Mouse (Mus musculus): ENCODE data around the gene Hnrnpf. TPM values are rescaled to one million over a fixed set of nuclear protein-coding genes. Genes with fewer than 3 reads are reported as not detected.

Hnrnpf gene
- polyA plus RNA-seq, 1 experiment from 2014 or later: 420 TPM

DNA sequence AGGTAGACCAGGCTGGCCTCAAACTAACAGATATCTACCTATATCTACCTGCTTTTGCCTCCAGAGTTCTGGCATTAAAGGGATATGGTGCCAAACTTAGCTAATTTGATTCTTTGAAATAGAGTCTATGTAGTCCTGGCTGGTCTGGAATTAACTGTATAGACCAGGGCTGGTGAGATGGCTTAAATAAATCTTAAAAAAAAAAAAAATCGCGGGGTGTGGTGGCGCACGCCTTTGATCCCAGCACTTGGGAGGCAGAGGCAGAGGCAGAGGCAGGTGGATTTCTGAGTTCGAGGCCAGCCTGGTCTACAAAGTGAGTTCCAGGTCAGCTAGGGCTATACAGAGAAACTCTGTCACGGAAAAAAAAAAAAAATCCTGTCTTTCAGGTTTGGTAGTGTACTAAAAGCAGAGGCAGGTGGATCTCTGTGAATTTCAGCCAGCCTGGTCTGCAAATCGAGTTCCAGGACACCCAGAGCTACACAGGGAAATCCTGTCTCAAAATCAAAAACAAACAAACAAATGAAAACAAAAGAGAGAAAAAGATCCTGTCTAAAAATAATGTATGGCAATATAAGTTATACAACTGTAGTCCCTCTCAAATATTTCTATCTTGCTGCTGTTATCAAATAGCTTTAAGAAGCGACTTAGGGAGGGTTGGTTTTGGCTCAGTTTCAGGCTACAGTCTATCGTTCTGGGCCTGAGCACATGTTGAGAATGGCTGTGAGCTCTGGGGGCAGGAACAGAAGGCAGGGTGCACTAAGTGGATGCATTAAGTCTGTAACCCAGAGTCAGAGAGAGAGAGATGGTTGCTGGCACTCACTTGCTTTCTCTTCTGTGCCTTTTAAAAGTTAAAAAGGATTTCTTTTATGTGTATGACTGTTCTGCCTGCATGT, 1.6 kb downstream of the Hnrnpf start:
- peak overlapping the region; percentile 51; the same call in 1 of the 2 replicates for H3K27ac ChIP-seq (ENCODE audit: low read length)
- no peaks in the 10 kb centered on the region for H3K36me3 ChIP-seq (ENCODE audit: control insufficient read depth, insufficient read depth)
- no peak overlapping the region for H3K4me2 ChIP-seq (ENCODE audit: low read depth, low read length)
- ATAC-seq (ENCODE audit: low read depth): no peak
- H3K9me3 ChIP-seq (replicated peaks; ENCODE audit: control insufficient read depth, low read length): no peaks in the 10 kb centered on the region
- WGBS (ENCODE audit: insufficient replicate concordance): 57% methylated on average over 9 of the region's 9 CpGs
- no peak overlapping the region for H3K9ac ChIP-seq (ENCODE audit: low read depth, low read length)
- H3K4me1 ChIP-seq (ENCODE audit: control insufficient read depth, low read depth, low read length): peaks cover 34% of the 10 kb centered on the region
- H3K27me3 ChIP-seq (ENCODE audit: control insufficient read depth, insufficient read depth, low read depth, low read length): no peaks in the 10 kb centered on the region
- no peak overlapping the region for H3K4me3 ChIP-seq (ENCODE audit: low read depth, low read length)

DNA sequence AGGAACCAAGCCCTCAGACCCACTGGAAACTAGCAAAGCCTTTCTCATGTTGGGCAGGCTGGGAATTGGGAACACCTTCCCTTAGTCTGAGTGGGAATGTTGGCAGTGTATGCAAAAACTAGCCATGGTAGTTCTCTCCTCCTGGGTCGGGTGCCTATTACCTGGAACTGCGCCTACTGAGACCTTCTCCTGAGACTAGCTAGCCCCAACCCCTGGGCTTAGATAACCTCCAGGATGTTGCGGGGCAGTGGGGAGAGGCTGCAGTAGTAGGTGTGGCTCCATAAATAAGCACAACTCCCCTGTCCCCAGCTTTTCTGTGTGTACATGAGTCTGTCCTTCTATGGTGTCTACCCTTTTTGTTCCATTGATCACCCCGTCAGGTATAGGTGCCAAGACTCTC, 2.4 kb downstream of the Hnrnpf start:
- no peak overlapping the region for H3K9ac ChIP-seq (ENCODE audit: low read depth, low read length)
- no peaks in the 10 kb centered on the region for H3K9me3 ChIP-seq (replicated peaks; ENCODE audit: control insufficient read depth, low read length)
- H3K4me3 ChIP-seq (ENCODE audit: low read depth, low read length): no peak overlapping the region
- 51% methylated on average over 4 of the region's 4 CpGs for WGBS (ENCODE audit: insufficient replicate concordance)
- ATAC-seq (ENCODE audit: low read depth): no peak
- H3K4me2 ChIP-seq (ENCODE audit: low read depth, low read length): no peak overlapping the region
- peaks cover 34% of the 10 kb centered on the region for H3K4me1 ChIP-seq (ENCODE audit: control insufficient read depth, low read depth, low read length)
- H3K27ac ChIP-seq (ENCODE audit: low read length): no peak overlapping the region
- H3K36me3 ChIP-seq (ENCODE audit: control insufficient read depth, insufficient read depth): no peaks in the 10 kb centered on the region
- H3K27me3 ChIP-seq (ENCODE audit: control insufficient read depth, insufficient read depth, low read depth, low read length): no peaks in the 10 kb centered on the region

DNA sequence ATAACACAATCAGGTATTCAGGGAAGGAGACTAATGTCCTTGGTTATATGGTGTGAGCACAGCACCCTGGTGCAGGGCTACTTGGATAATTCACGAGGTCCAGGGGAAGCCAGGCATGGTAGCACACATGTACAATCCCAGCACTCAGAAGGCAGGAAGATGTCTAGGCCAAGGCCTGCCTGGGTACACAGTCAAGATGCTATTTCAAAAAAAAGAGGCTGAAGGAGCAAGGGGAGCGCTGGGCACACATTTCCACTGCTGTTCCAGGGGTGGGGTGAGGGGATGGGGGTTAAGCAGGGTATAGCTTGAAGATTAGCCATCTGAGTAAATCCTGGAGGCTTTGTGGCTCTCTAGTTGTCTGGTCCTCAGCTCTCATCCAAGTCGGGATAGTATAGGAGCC, 3.7 kb downstream of the Hnrnpf start:
- Histone ChIP-seq H3K9me3 (replicated peaks; ENCODE audit: control insufficient read depth, low read length) (no peaks in the 10 kb centered on the region), H3K9ac (ENCODE audit: low read depth, low read length) (no peak overlapping the region), H3K4me3 (ENCODE audit: low read depth, low read length) (no peak overlapping the region), H3K4me1 (ENCODE audit: control insufficient read depth, low read depth, low read length) (peaks cover 38% of the 10 kb centered on the region), H3K36me3 (ENCODE audit: control insufficient read depth, insufficient read depth) (no peaks in the 10 kb centered on the region), H3K27me3 (ENCODE audit: control insufficient read depth, insufficient read depth, low read depth, low read length) (no peaks in the 10 kb centered on the region), H3K27ac (ENCODE audit: low read length) (0 out of 2 replicates have a peak overlapping the region, but pooled peaks have one; percentile 9), H3K4me2 (ENCODE audit: low read depth, low read length) (no peak overlapping the region)
- WGBS (ENCODE audit: insufficient replicate concordance): 78% methylated on average over 3 of the region's 3 CpGs
- no peak for ATAC-seq (ENCODE audit: low read depth)

DNA sequence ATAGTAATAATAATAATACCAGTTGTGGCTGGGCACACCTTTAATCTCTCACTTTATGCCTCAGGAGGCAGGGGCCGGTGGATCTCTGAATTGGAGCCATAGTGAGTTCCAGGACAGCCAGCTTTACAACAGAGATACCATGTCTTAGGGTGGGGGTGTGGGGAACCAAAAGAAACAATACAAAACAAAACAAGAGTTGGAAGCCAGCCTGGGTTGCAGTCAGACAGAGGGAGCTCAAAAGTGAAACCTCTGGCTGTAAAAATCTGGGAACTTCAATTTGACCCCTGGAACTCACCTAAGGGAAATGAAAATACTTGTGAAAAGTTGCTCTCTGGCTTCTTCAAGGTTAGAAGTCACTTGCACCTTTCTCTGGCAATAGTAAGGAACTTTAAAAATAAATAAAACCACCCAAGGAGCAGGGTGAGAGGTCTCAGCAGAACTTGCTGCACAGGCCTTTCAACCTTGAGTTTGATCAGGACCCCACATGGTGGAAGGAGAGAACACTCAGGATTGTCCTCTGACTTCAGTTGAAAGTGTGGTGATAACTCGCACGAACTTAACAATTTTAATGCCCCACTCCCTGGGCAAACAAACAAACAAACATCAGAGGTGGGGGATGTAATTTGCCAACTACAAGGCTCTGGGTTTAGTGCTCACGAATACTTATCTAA, 5.3 kb downstream of the Hnrnpf start:
- H3K27ac ChIP-seq (ENCODE audit: low read length): peak overlapping the region; percentile 91
- ATAC-seq (ENCODE audit: low read depth): no peak
- H3K9ac ChIP-seq (ENCODE audit: low read depth, low read length): peak overlapping the region; percentile 73
- H3K4me2 ChIP-seq (ENCODE audit: low read depth, low read length): peak overlapping the region; percentile 81
- H3K4me3 ChIP-seq (ENCODE audit: low read depth, low read length): peak overlapping the region; percentile 99
- H3K9me3 ChIP-seq (replicated peaks; ENCODE audit: control insufficient read depth, low read length): no peaks in the 10 kb centered on the region
- whole genome bisulfite sequencing (ENCODE audit: insufficient replicate concordance): 12% methylated on average over 4 of the region's 4 CpGs
- H3K4me1 ChIP-seq (ENCODE audit: control insufficient read depth, low read depth, low read length): peaks cover 47% of the 10 kb centered on the region
- no peaks in the 10 kb centered on the region for H3K36me3 ChIP-seq (ENCODE audit: control insufficient read depth, insufficient read depth)
- H3K27me3 ChIP-seq (ENCODE audit: control insufficient read depth, insufficient read depth, low read depth, low read length): no peaks in the 10 kb centered on the region

DNA sequence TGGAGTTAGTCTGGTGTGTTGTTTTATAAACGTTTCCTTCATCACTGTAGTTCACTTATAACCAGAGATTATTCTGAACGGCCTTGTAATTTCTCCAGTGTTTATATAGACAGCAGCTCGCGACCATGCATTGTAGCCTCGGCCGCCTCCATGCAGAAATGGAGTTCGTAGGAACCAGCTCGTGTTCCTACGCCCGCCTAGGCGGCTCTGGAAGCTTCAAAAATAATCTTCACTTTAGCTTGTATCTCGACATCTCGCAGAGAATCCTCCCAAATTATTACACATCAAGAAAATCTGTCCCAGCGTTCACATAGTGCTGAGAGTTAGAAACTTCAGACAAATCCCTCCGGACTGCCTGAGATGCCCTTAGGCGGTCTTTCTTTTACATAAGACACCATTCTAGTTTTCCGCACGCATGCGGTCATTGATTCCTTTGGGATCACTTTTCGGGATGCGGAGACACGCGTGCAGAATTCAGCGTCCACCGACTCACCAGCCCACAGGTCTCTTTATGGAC, 5.9 kb downstream of the Hnrnpf start:
- under 1% methylated on average over 25 of the region's 25 CpGs for WGBS (ENCODE audit: insufficient replicate concordance)
- Histone ChIP-seq H3K4me3 (ENCODE audit: low read depth, low read length) (peak overlapping the region; percentile 99), H3K27me3 (ENCODE audit: control insufficient read depth, insufficient read depth, low read depth, low read length) (no peaks in the 10 kb centered on the region), H3K36me3 (ENCODE audit: control insufficient read depth, insufficient read depth) (no peaks in the 10 kb centered on the region), H3K9ac (ENCODE audit: low read depth, low read length) (peak overlapping the region; percentile 73), H3K9me3 (replicated peaks; ENCODE audit: control insufficient read depth, low read length) (no peaks in the 10 kb centered on the region), H3K27ac (ENCODE audit: low read length) (peak overlapping the region; percentile 91), H3K4me1 (ENCODE audit: control insufficient read depth, low read depth, low read length) (peaks cover 44% of the 10 kb centered on the region), H3K4me2 (ENCODE audit: low read depth, low read length) (peak overlapping the region; percentile 81)
- no peak; the same call in 1 of the 2 replicates for ATAC-seq (ENCODE audit: low read depth)

DNA sequence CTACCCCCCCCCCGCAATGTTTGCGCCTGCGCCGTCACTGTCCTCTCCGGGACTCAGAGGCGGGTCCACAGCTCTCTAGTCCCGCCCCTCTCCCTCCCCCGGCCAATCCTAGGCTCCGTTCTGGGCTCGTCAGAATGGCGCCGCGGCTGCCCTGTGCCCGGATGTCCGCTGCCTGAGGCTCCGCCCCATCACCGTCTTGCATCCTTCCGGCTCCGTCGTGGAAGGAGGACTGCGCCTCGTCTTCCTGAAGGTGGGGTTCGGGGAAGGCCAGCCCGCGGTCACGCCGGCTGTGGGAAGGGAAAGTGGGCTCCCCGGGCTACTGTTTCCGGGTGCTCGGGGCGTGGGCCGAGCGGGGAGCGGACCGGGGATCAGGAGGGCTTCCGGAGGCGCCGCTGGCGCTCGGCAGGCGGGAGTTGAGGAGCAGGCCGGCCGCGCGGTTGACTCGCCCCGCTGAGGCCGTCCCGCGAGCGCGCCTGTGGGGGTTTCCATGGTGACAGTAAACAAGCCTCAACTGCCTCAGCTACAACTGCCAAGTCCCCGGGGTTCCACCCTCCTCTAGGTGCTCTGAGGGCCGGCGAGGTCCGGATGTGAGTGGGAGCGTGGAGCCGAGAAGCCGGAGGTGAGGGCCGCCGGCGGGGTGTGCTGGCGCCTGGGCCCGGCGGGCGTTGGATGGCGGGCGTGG, 6.6 kb downstream of the Hnrnpf start:
- WGBS (ENCODE audit: insufficient replicate concordance): under 1% methylated on average over 64 of the region's 68 CpGs
- Histone ChIP-seq H3K9me3 (replicated peaks; ENCODE audit: control insufficient read depth, low read length) (no peaks in the 10 kb centered on the region), H3K4me3 (ENCODE audit: low read depth, low read length) (peak overlapping the region; percentile 99), H3K9ac (ENCODE audit: low read depth, low read length) (peak overlapping the region; percentile 97), H3K4me1 (ENCODE audit: control insufficient read depth, low read depth, low read length) (peaks cover 44% of the 10 kb centered on the region), H3K36me3 (ENCODE audit: control insufficient read depth, insufficient read depth) (no peaks in the 10 kb centered on the region), H3K27ac (ENCODE audit: low read length) (peak overlapping the region; percentile 96), H3K27me3 (ENCODE audit: control insufficient read depth, insufficient read depth, low read depth, low read length) (no peaks in the 10 kb centered on the region), H3K4me2 (ENCODE audit: low read depth, low read length) (peak overlapping the region; percentile 98)
- peak; percentile 92 for ATAC-seq (ENCODE audit: low read depth)

DNA sequence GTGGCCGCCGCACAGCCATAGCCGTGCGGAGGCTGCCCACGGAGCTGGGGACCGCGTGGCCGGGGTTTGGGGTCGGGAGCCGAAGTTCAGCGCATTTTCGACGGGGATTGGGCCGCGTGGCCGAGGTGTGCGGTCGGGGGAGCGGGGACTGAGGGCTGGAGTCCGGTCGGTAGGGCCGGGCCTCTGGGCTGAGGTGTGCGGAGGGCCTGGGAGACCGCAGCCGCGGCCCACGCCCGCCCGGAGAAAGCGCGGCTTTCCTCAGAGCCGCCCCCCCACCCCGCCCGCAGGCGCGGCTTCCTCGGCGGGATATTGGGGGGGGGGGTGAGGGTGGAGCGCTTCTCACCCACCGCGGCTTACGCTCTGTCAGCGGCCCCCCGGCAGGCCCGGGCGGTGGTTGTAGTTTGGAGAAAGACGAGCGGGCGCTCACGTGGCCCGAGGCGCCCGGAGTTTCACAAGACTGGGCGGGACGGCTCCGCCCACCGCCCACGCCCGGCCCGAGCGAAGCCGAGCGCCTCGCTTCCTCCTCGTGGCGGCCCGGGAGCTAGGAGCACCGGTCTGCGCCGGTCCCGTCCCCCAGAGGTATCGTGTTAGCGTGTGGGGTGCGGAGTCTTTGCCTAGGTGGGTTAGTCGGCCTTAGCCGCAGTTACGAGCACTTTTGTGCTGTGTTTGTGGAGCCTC, 7.3 kb downstream of the Hnrnpf start:
- H3K4me1 ChIP-seq (ENCODE audit: control insufficient read depth, low read depth, low read length): peaks cover 42% of the 10 kb centered on the region
- peak overlapping the region; percentile 97 for H3K9ac ChIP-seq (ENCODE audit: low read depth, low read length)
- no peaks in the 10 kb centered on the region for H3K36me3 ChIP-seq (ENCODE audit: control insufficient read depth, insufficient read depth)
- H3K9me3 ChIP-seq (replicated peaks; ENCODE audit: control insufficient read depth, low read length): no peaks in the 10 kb centered on the region
- ATAC-seq (ENCODE audit: low read depth): peak; percentile 67
- H3K4me3 ChIP-seq (ENCODE audit: low read depth, low read length): peak overlapping the region; percentile 99
- no peaks in the 10 kb centered on the region for H3K27me3 ChIP-seq (ENCODE audit: control insufficient read depth, insufficient read depth, low read depth, low read length)
- peak overlapping the region; percentile 96 for H3K27ac ChIP-seq (ENCODE audit: low read length)
- under 1% methylated on average over 71 of the region's 77 CpGs for WGBS (ENCODE audit: insufficient replicate concordance)
- peak overlapping the region; percentile 98 for H3K4me2 ChIP-seq (ENCODE audit: low read depth, low read length)

DNA sequence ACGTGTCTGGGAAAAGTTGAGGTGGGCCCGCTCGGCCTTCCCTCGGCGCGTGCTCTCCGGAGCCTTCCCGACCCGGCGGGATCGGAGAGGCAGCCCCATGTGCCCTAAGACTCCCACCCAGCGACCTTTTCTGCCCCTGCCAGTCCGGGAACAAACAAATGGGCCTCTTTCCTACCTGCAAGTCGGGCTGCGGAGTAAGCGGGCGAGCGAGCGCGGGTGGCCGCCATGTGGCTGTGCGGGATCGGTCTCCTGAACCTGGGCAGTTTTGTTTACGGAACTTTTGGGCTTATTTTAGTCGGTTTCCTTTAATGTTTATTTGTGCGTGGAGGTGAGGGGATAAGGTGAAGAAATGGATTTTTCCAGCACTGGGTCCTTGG, 7.8 kb downstream of the Hnrnpf start:
- no peaks in the 10 kb centered on the region for H3K27me3 ChIP-seq (ENCODE audit: control insufficient read depth, insufficient read depth, low read depth, low read length)
- H3K4me3 ChIP-seq (ENCODE audit: low read depth, low read length): peak overlapping the region; percentile 99
- peak overlapping the region; percentile 97 for H3K9ac ChIP-seq (ENCODE audit: low read depth, low read length)
- peaks cover 37% of the 10 kb centered on the region for H3K4me1 ChIP-seq (ENCODE audit: control insufficient read depth, low read depth, low read length)
- peak overlapping the region; percentile 98 for H3K4me2 ChIP-seq (ENCODE audit: low read depth, low read length)
- ATAC-seq (ENCODE audit: low read depth): no peak
- no peaks in the 10 kb centered on the region for H3K36me3 ChIP-seq (ENCODE audit: control insufficient read depth, insufficient read depth)
- peak overlapping the region; percentile 96 for H3K27ac ChIP-seq (ENCODE audit: low read length)
- 0% methylated on average over 26 of the region's 26 CpGs for WGBS (ENCODE audit: insufficient replicate concordance)
- no peaks in the 10 kb centered on the region for H3K9me3 ChIP-seq (replicated peaks; ENCODE audit: control insufficient read depth, low read length)
